Mouse (Mus musculus) liver, postnatal 0 days (tissue): ENCODE data around the gene Pdia4.
A peak's percentile ranks its signal among the peaks of the same experiment; 100 is the strongest.

Experiments used
- CTCF ChIP-seq: sonication (generic); IDR thresholded peaks from 2 replicates; pipeline ENCODE4 v1.5.1; 2016; ENCODE audit warnings: antibody characterized with exemption, low read depth
- EP300 ChIP-seq: IDR thresholded peaks from 2 replicates; pipeline ENCODE4 v1.6.1; 2016; ENCODE audit warnings: antibody characterized with exemption, low read depth, mild to moderate bottlenecking

DNA sequence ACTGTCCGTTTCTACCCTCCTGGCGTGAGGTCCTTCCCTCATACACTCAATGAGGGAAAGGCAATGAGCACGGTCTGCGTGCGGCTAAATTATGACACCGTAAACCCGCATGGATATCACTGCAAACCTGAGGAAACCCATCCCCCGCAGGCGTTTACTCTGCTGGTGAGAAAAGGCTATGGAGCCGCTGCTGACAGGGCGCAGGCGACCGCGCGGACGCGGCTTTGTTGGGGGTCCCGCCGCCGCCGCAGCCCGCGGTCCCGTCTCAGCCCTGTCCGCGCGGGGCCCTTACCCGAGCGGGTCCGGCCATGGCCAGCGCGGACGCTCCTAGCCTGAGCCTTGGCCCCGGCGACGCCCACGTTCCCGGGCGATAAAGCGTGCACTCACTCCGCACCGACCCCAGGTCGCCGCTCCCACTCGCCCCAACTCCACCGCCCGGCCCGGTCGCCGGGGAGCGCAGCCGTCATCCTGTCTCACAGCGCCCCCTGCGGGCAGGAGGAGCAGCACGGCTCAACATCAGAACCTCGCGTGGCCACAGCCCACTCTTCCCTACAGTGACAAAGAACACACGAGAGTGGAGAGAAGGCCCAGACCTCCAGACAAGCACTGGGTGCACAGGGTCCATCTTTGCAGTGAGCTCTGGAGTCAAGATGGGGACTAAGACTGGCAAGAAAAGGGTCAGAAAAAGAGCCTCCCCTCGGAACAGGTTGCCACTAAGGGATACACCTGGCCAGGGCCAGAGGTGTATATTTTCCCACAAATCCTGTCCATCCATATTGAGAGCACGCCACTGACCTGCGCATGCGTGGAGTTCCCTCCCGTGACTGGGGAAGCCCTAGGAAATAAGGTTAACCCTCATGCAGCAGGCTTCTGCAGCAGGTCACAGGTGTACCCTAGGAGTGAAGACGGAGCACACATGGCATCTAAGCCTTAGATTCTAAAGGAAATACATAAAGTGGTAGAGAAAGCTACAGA, 17.2 kb upstream of the Pdia4 start, which contains the start of gene Zfp786:
- TF ChIP-seq CTCF (peak; percentile 99), EP300 (no peak)
